Mouse (Mus musculus) NIH3T3 (cell line): Measurements from ENCODE around the gene Gm3252.
"Not testable (repeated sequence)": the region's sequence is repeated elsewhere in the genome, so short reads cannot be mapped to it uniquely, and the experiment has no call there.

Source experiments
- DNase-seq: peaks from one replicate; pipeline ENCODE4 v3.0.0-alpha.2; 2012; ENCODE audit warnings: low read depth

The Gm3252 gene

GRCm38 (mm10) chr14:4726038-4726880 is at the start of gene Gm3252:
Gm3252 (plus strand) TSS chr14:4726775.
- DNase-seq, result not testable (repeated sequence)

- DNase-seq, result not testable (repeated sequence)
Measured at GRCm38 (mm10) chr14:4708938-4709337, 17.6 kb upstream of the Gm3252 start, which contains the start of gene Gm7876. Gm7876 (plus strand) TSS chr14:4709238.

- not testable (repeated sequence) for DNase-seq
Measured at GRCm38 (mm10) chr14:4776037-4776436, 49.5 kb downstream of the Gm3252 start, which contains the start of gene Gm9602. Gm9602 (plus strand) TSS chr14:4776337.
